Mouse (Mus musculus) hindbrain, embryonic 14.5 days (tissue): Measurements from ENCODE around the gene Fstl3. TPM values are rescaled to one million over a fixed set of nuclear protein-coding genes. Genes with fewer than 3 reads are reported as not detected.
A peak's percentile ranks its signal among the peaks of the same experiment; 100 is the strongest.

ENCODE experiments used
- ATAC-seq: fragments of 200-750 bp; cut with Nextera tagmentation; 2 replicates; pipeline ENCODE4 v1.8.0; 2017; ENCODE audit warnings: moderate number of reproducible peaks, mild to moderate bottlenecking, moderate TSS enrichment, moderate library complexity; ENCODE audit not compliant: low FRiP score
- DNase-seq: peaks from one replicate; pipeline ENCODE4 v3.0.0-alpha.2; 2015; ENCODE audit warnings: low spot score
- H3K27ac ChIP-seq: fragments of 300-500 bp; sonication (generic); 2 replicates; pipeline ENCODE4 v1.5.1; 2014; ENCODE audit warnings: mild to moderate bottlenecking, moderate library complexity
- H3K27me3 ChIP-seq: fragments of 300-500 bp; sonication (generic); 2 replicates; pipeline ENCODE4 v1.6.1; 2014; ENCODE audit warnings: mild to moderate bottlenecking, low read length, mixed read lengths; ENCODE audit not compliant: control insufficient read depth, insufficient read depth
- H3K36me3 ChIP-seq: fragments of 300-500 bp; sonication (generic); replicated peaks from 2 replicates; pipeline ENCODE4 v1.6.1; 2014; ENCODE audit not compliant: control insufficient read depth, insufficient read depth
- H3K4me1 ChIP-seq: fragments of 300-500 bp; sonication (generic); replicated peaks from 2 replicates; pipeline ENCODE4 v1.6.1; 2014; ENCODE audit warnings: antibody characterized with exemption, low read length, mixed read lengths; ENCODE audit not compliant: control insufficient read depth, insufficient read depth
- H3K4me2 ChIP-seq: fragments of 300-500 bp; sonication (generic); replicated peaks from 2 replicates; pipeline ENCODE4 v1.6.1; 2014; ENCODE audit warnings: mild to moderate bottlenecking, moderate library complexity
- H3K4me3 ChIP-seq: fragments of 300-500 bp; sonication (generic); replicated peaks from 2 replicates; pipeline ENCODE4 v1.5.1; 2014; ENCODE audit warnings: mild to moderate bottlenecking, low read length
- H3K9ac ChIP-seq: fragments of 300-500 bp; sonication (generic); 2 replicates; pipeline ENCODE4 v1.6.1; 2014
- H3K9me3 ChIP-seq: fragments of 300-500 bp; sonication (generic); 2 replicates; pipeline ENCODE4 v1.6.1; 2016; ENCODE audit warnings: low read length; ENCODE audit not compliant: control insufficient read depth
- WGBS: fragments of 180-500 bp; shearing (Covaris S2); extraction: QIAGEN DNeasy Blood & Tissue Kit; methylation state at CpG from one replicate; pipeline ENCODE4 v1.1.7; 2014; 5-methylcytosine and 5-hydroxymethylcytosine counted together
- polyA plus RNA-seq: library from polyadenylated mRNA; unstranded; fragments of >200 nt; fragmentation: Nextera tagmentation; extraction: Ambion mirVana; gene quantifications from 2 replicates; pipeline ENCODE4 v1.2.1, GENCODE M21; 2014

Gene Fstl3
- polyA plus RNA-seq, 1 experiment from 2014 or later: 1.6 TPM

DNA sequence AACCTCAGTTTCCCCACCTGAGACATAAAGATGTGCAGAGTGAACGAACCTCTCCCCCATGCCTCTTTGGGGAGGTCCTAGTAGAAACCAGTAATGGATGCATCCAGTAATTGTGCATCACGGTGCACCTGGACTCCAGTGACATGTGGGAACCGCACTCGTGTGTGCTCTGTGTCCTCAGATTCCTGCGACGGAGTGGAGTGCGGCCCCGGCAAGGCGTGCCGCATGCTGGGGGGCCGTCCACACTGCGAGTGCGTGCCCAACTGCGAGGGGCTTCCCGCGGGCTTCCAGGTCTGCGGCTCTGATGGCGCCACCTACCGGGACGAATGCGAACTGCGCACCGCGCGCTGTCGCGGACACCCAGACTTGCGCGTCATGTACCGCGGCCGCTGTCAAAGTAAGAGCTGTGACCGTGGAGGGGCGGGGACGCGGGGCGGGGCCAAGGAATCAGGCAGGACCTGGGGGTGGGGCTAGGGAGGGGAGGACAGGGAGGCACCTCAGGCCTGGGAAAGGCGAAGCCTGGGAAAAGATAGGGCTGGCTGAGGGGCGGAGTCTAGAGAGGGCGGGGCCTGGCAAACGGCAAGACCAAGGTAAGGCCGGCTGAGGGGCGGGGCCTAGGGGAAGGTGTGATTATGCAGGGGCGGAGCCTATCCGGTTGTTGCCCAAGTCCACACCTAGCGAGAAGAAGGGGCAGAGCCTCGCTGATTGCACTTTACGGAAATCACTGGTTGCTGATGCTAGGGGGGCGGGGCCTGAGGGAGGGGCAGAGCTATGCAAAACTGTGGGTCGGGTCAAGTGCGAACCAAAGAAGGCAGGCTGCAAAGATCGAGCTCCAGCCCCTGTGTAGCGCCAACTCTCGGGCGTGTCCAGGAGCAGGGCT, 3.0 kb downstream of the Fstl3 start:
- peak overlapping the region; percentile 41 for H3K4me3 ChIP-seq
- peak overlapping the region; percentile 51 for H3K9ac ChIP-seq
- H3K4me1 ChIP-seq: peaks cover 13% of the 10 kb centered on the region
- H3K9me3 ChIP-seq: 0 out of 2 replicates have a peak, but pooled peaks cover 1% of the 10 kb centered on the region
- peak; percentile 93 for ATAC-seq
- peaks cover 48% of the 10 kb centered on the region for H3K27me3 ChIP-seq
- H3K36me3 ChIP-seq: no peaks in the 10 kb centered on the region
- 1% methylated on average over 53 of the region's 55 CpGs for WGBS
- DNase-seq: peak; percentile 95
- peak overlapping the region; percentile 79 for H3K4me2 ChIP-seq
- no peak overlapping the region for H3K27ac ChIP-seq

DNA sequence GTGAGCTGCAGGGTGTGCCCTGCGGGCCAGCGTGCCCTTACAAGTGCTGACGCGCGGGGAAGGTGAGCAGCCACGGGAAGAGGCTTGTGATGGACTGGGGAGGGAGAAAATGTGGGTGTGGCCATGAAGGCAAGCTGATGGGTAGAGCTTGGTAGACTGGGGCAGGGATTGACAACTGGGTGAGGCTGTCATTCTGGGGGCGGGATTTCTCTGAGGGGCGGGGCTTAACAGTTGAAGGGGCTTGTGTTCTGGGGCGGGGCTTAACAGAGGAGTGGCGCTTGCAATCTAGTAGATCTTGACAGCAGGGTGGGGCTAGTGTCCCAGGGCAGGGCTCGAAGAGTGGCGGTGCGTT, 3.6 kb downstream of the Fstl3 start:
- H3K4me1 ChIP-seq: peaks cover 13% of the 10 kb centered on the region
- H3K9ac ChIP-seq: peak overlapping the region; percentile 51
- peaks cover 48% of the 10 kb centered on the region for H3K27me3 ChIP-seq
- no peaks in the 10 kb centered on the region for H3K36me3 ChIP-seq
- H3K4me2 ChIP-seq: peak overlapping the region; percentile 79
- H3K27ac ChIP-seq: no peak overlapping the region
- no peak for ATAC-seq
- no peaks in the 10 kb centered on the region for H3K9me3 ChIP-seq
- H3K4me3 ChIP-seq: peak overlapping the region; percentile 41
- DNase-seq: no peak
- 2% methylated on average over 13 of the region's 13 CpGs for WGBS

- ATAC-seq (no peak), DNase-seq (no peak)
- 34% methylated on average over 21 of the region's 21 CpGs for WGBS
- Histone ChIP-seq H3K4me2 (peak overlapping the region; percentile 79), H3K4me3 (peak overlapping the region; percentile 41), H3K36me3 (no peaks in the 10 kb centered on the region), H3K4me1 (peaks cover 13% of the 10 kb centered on the region), H3K27me3 (peaks cover 48% of the 10 kb centered on the region), H3K9me3 (no peaks in the 10 kb centered on the region), H3K9ac (0 out of 2 replicates have a peak overlapping the region, but pooled peaks have one; percentile 24), H3K27ac (no peak overlapping the region)
These were observed 4.1 kb downstream of the Fstl3 start for GRCm38 (mm10) chr10:79781139-79781538.

- Histone ChIP-seq H3K4me1 (peaks cover 13% of the 10 kb centered on the region), H3K27ac (no peak overlapping the region), H3K36me3 (no peaks in the 10 kb centered on the region), H3K9ac (no peak overlapping the region), H3K9me3 (no peaks in the 10 kb centered on the region), H3K4me3 (no peak overlapping the region), H3K27me3 (peaks cover 40% of the 10 kb centered on the region), H3K4me2 (no peak overlapping the region)
- no peak for DNase-seq
- no peak for ATAC-seq
- WGBS: 57% methylated on average over 5 of the region's 5 CpGs
These were observed 4.9 kb downstream of the Fstl3 start for GRCm38 (mm10) chr10:79781956-79782355.

DNA sequence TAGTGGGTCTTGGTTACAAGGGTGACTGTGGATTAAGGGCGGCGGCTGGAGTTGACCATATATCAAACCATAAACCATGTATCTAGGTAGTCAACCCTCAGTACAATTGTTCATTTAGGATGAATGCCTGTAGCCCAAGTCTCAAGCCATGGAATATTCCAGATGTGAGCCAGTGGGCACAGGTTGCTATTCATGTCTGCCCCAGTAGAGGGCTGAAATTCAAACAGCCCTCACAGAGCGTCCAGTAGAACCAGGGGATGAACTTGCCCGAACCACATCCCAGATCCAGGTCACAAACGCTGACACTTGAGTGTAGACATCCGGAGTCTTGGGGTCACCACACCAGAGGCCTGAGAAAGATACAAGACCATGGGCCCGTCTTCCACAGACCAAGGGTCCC, 6.0 kb downstream of the Fstl3 start:
- ATAC-seq (no peak), DNase-seq (no peak)
- WGBS: 66% methylated on average over 7 of the region's 7 CpGs
- H3K27me3 ChIP-seq: peaks cover 30% of the 10 kb centered on the region
- no peak overlapping the region for H3K27ac ChIP-seq
- peaks cover 13% of the 10 kb centered on the region for H3K4me1 ChIP-seq
- H3K36me3 ChIP-seq: no peaks in the 10 kb centered on the region
- H3K4me3 ChIP-seq: no peak overlapping the region
- no peak overlapping the region for H3K9ac ChIP-seq
- no peaks in the 10 kb centered on the region for H3K9me3 ChIP-seq
- no peak overlapping the region for H3K4me2 ChIP-seq

GRCm38 (mm10) chr10:79783920-79784800, 7.1 kb downstream of the Fstl3 start:
- no peak for DNase-seq
- H3K4me1 ChIP-seq: peaks cover 13% of the 10 kb centered on the region
- no peak overlapping the region for H3K4me2 ChIP-seq
- ATAC-seq: no peak
- H3K36me3 ChIP-seq: no peaks in the 10 kb centered on the region
- peaks cover 19% of the 10 kb centered on the region for H3K27me3 ChIP-seq
- H3K27ac ChIP-seq: no peak overlapping the region
- WGBS: 36% methylated on average over 27 of the region's 27 CpGs
- H3K9me3 ChIP-seq: no peaks in the 10 kb centered on the region
- H3K4me3 ChIP-seq: no peak overlapping the region
- H3K9ac ChIP-seq: no peak overlapping the region

DNA sequence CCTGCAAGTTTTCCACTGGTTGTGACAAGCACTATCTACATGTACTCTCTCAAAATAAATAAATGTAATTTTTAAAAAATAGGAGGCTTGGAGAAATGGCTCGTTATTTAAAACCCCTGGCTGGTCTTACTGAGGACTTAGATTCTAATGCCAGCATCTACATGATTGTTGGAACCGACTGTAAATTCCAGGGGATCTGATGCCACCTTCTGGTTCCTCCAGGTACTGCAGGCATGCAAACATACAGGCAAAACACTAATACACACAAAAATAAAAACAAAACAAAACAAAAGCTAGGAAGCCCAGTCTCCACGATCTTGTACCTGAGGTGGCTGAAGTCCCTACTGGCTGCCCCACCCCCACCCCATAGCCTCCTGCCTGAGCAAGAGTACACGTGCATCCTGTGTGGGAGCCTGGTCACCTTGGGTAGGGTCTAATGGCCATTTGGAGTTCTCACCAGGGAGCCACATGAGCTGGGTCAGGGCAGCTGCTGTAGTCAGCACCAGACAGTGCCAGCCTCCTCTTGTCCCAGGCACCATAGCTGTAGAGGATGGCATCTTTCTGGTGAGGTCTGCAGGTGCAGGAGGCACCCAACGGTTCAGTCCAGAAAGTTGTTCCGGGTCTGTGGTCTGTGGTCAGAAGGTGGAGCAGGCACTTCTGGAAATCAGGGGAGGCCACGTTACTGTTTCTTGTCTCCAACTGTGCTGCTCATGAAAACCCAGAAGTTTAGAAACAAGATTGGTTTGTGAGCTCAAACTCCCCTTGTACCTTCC, 11.5 kb downstream of the Fstl3 start:
- H3K27ac ChIP-seq: no peak overlapping the region
- H3K9me3 ChIP-seq: no peaks in the 10 kb centered on the region
- DNase-seq: peak; percentile 86
- ATAC-seq: no peak
- no peaks in the 10 kb centered on the region for H3K4me1 ChIP-seq
- H3K4me3 ChIP-seq: no peak overlapping the region
- H3K9ac ChIP-seq: no peak overlapping the region
- 38% methylated on average over 7 of the region's 7 CpGs for WGBS
- H3K36me3 ChIP-seq: no peaks in the 10 kb centered on the region
- no peaks in the 10 kb centered on the region for H3K27me3 ChIP-seq
- no peak overlapping the region for H3K4me2 ChIP-seq

GRCm38 (mm10) chr10:79789581-79789980, 12.5 kb downstream of the Fstl3 start:
- WGBS: 42% methylated on average over 2 of the region's 2 CpGs
- DNase-seq: no peak
- no peak for ATAC-seq
- no peak overlapping the region for H3K4me3 ChIP-seq
- H3K9ac ChIP-seq: no peak overlapping the region
- no peak overlapping the region for H3K4me2 ChIP-seq
- H3K27me3 ChIP-seq: no peaks in the 10 kb centered on the region
- no peaks in the 10 kb centered on the region for H3K36me3 ChIP-seq
- no peak overlapping the region for H3K27ac ChIP-seq
- H3K4me1 ChIP-seq: peaks cover under 1% of the 10 kb centered on the region; the same call in 1 of the 2 replicates
- H3K9me3 ChIP-seq: no peaks in the 10 kb centered on the region
